Mouse (Mus musculus) Patski (cell line): Measurements from ENCODE around the gene H3f3a. TPM values are rescaled to one million over a fixed set of nuclear protein-coding genes. Genes with fewer than 3 reads are reported as not detected.

Experiments
- ATAC-seq: fragments of 100-300 bp; one replicate; pipeline ENCODE4 v1.8.0; 2021
- CTCF ChIA-PET: fragments of 350-600 bp; sonication (Branson Sonifier 250); formaldehyde crosslinking; loops from one replicate; lab custom pipeline; 2022; ENCODE audit warnings: inconsistent platforms; lab: Charles Lee
- POLR2A ChIA-PET: fragments of 350-600 bp; sonication (Branson Sonifier 250); formaldehyde crosslinking; loops from one replicate; lab custom pipeline; 2022; ENCODE audit warnings: antibody characterized with exemption, inconsistent platforms; lab: Charles Lee
- DNase-seq: peaks from one replicate; pipeline ENCODE4 v3.0.0-alpha.2; 2011; ENCODE audit warnings: low read depth, low spot score
- H3K27me3 ChIP-seq: fragments of 371-371 bp; one replicate; pipeline ENCODE4 v1.5.1; 2021
- CTCF ChIP-seq: fragments of 100-300 bp; IDR thresholded peaks from one replicate; pipeline ENCODE4 v1.5.1; 2021
- in situ Hi-C: fragments of 300-500 bp; cut with MboI; formaldehyde crosslinking; loops from 3 replicates; pipeline ENCODE4 v1.11.1; 2018; ENCODE audit warnings: low pct_unique_long_range_greater_than_20kb, mixed read lengths
- polyA plus RNA-seq: library from polyadenylated mRNA; unstranded; gene quantifications from one replicate; pipeline ENCODE4 v1.2.3, GENCODE M21; 2021

Gene H3f3a
- polyA plus RNA-seq, 1 experiment from 2014 or later = 683 TPM

DNA sequence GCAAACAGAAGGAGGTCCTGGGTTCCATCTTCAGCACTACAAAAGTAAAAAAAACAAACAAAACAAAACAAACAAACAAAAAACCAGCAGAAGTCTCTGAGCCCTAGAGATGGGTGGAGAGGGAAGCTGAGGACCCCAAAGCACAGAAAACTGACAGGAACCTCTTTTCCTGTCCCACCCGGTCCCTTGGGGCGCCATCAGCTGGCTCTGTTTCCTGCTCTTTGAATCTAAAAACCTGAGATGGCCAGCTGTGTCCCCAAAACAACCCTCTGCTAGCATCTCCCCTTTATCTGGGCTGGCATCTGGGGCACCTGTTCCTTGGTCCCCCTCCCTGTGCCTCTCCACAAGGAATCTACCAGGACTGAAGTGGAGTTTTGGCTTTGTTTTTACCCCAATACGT is 11.0 kb upstream of the H3f3a start:
- ChIA-PET CTCF (no interaction called here), POLR2A (no interaction called here)
- in situ Hi-C loops = no loop called here
- DNase-seq (no peak), ATAC-seq (no peak)
- TF ChIP-seq CTCF = no peak
- H3K27me3 ChIP-seq = no peaks in the 10 kb centered on the region

DNA sequence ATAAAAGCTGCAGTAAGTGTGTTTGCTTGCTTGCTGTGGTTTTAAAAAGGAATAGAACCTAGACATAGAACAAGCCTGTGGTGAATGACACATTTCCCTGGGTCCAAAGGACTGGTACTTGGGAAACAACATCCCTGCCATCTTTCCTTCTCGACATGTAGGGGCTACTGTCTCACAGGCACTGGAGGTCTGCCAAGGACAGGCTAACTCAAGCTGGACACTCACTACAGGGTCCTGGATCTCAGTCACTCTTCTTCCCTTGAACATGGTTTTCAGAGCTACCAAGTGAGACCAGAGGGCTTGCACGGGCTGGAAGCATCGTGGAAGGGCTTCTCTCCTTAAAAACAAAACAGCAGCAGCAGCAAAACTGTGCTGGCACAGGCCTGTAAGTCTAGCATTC is 10.0 kb upstream of the H3f3a start:
- POLR2A ChIA-PET = interaction anchor here (1.1 kb wide), 1 partner anchor 75 kb away, joined by 3 read pairs; no protein-coding TSS in a partner anchor
- TF ChIP-seq CTCF = no peak
- no peak for ATAC-seq
- CTCF ChIA-PET = no interaction called here
- no peaks in the 10 kb centered on the region for H3K27me3 ChIP-seq
- DNase-seq = no peak
- in situ Hi-C loops = no loop called here

DNA sequence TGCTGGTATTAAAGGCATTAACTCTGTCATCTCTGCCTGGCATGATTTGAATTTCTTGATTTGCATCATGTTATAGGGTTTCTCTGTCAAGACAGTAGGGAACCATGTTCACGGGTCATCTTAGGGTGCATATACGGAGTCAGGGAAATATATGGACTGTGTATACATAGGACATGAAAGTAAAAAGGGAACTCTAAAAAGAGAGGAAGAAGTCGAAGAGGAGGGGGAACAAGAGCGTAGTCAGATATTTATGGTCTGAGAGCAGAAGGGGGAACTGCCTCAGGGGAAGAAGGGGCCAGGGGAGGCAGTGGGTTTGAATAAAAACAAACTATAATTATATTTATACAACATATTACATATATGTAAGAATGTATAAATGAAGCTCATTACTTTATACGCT is 8.5 kb upstream of the H3f3a start:
- in situ Hi-C loops = no loop called here
- ATAC-seq (no peak), DNase-seq (no peak)
- ChIA-PET POLR2A (no interaction called here), CTCF (interaction anchor here (1.0 kb wide), 1 partner anchor 27 kb away, joined by 3 read pairs; no protein-coding TSS in a partner anchor)
- no peaks in the 10 kb centered on the region for H3K27me3 ChIP-seq
- no peak for TF ChIP-seq CTCF

DNA sequence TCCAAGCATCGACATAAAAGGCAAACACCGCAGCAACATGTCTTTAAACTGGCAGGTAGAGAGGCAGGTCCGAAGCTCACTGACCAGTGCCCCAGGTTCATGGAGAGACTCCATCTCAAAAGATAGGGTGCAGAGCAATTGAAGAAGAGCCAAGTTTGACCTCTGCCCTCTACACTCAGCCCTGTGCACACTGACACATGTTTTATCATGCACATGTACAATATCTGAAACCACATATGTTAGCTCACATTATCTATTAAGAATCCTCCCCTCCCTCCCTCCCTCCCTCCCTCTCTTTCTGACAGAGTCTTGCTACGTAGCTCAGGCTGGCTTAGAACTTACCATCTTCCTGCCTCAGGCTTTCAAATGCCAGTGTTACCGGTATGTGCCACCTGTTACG is 7.4 kb upstream of the H3f3a start:
- DNase-seq (no peak), ATAC-seq (no peak)
- in situ Hi-C loops = no loop called here
- TF ChIP-seq CTCF = no peak
- POLR2A ChIA-PET = no interaction called here
- CTCF ChIA-PET = no interaction called here
- no peaks in the 10 kb centered on the region for H3K27me3 ChIP-seq

DNA sequence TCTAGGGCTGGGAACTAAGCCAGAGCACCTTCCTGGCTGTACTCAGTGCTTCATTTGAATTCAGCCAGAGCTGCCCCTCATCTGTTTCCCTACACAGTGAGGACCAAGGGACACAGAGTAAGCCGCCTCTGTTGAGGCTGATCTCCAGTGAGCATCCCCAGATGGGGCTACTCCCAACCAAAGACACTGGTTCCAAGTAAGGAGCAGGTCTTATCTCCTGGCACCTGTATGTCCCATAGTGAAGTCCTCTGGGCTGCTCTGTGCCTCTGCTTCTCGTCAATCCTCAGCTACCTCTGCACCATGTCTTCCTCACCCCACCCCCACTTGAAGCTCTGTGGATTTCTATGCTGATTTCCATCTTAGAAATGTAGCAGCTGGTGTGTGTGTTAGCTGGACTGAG is 4.3 kb upstream of the H3f3a start:
- in situ Hi-C loops = no loop called here
- POLR2A ChIA-PET = interaction anchor here (0.5 to 0.9 kb wide), 2 partner anchors 21 to 32 kb away, joined by 3 read pairs; no protein-coding TSS in a partner anchor
- no peaks in the 10 kb centered on the region for H3K27me3 ChIP-seq
- no peak for DNase-seq
- TF ChIP-seq CTCF = no peak
- ATAC-seq = no peak
- CTCF ChIA-PET = interaction anchor here (1.0 to 1.5 kb wide), 3 partner anchors 10 to 17 kb away, joined by 3 to 5 read pairs (median 4); no protein-coding TSS in a partner anchor

DNA sequence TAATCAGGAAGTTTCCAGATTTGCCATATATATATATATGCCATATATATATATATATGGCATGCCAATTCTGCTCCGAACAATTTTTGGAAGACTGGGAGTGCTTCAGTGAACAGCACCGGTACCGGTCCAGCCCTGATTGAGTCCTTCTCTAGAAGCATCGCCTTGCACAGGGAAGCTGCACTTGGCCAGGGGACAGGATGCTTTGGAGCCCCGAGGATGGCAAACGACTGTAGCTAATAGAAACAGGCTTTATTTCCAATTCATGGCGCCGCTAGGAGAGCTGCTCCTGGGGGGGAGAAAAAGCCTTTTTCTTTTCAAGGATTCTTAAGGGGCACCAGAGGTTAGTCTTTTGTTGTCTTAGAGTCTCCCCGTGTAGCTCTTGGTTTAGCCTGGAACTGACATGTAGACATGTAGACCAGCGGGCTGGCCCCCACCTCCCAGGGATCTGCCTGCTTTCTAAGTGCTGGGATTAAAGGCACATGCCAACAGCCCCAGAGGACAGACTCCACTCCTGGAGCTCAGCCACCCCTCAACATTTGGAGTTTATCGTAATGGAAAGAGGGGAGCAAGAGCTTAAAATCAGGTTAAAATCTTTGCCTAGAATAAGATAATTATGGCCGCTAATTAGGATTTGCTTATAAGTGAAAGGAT is 1.8 kb upstream of the H3f3a start:
- in situ Hi-C loops = no loop called here
- no peak for DNase-seq
- CTCF ChIA-PET = interaction anchor here (1.4 kb wide), 1 partner anchor 11 kb away, joined by 4 read pairs; no protein-coding TSS in a partner anchor
- POLR2A ChIA-PET = interaction anchor here (0.6 to 4.0 kb wide), 3 partner anchors 11 to 131 kb away, joined by 3 to 20 read pairs (median 3); partner anchors contain the start of gene Sde2
- ATAC-seq = no peak
- TF ChIP-seq CTCF = no peak
- no peaks in the 10 kb centered on the region for H3K27me3 ChIP-seq

DNA sequence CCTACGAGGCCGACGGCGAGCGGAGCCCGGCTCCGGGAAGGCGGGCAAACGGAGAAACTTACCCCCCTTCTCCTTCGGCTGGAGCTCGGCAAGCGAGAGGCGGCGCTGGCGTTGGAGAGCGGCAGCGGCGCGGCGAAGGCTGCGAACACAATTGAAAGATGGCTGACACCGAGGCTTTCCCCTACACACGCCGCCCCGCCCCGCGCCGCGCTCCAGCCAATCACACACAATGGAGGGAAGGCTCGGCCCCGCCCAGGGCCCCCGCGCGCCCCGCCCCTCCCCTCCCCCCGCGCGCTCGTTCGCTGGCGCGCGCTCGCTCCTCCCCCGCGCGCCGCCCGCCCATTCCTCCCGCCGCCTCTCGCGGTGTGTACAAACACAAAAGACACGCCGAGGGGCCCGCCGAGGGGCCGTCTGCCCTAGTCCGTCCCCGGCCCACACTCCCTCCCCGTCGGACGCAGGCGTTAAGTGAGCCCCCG is 296 bp downstream of the H3f3a start:
- in situ Hi-C loops = no loop called here
- TF ChIP-seq CTCF = no peak
- no peak for DNase-seq
- H3K27me3 ChIP-seq = no peaks in the 10 kb centered on the region
- peak; percentile 92 for ATAC-seq
- CTCF ChIA-PET = no interaction called here
- POLR2A ChIA-PET = interaction anchor here (0.6 to 4.0 kb wide), 6 partner anchors 13 to 52 kb away, joined by 3 to 20 read pairs (median 4); partner anchors contain the start of gene Sde2

DNA sequence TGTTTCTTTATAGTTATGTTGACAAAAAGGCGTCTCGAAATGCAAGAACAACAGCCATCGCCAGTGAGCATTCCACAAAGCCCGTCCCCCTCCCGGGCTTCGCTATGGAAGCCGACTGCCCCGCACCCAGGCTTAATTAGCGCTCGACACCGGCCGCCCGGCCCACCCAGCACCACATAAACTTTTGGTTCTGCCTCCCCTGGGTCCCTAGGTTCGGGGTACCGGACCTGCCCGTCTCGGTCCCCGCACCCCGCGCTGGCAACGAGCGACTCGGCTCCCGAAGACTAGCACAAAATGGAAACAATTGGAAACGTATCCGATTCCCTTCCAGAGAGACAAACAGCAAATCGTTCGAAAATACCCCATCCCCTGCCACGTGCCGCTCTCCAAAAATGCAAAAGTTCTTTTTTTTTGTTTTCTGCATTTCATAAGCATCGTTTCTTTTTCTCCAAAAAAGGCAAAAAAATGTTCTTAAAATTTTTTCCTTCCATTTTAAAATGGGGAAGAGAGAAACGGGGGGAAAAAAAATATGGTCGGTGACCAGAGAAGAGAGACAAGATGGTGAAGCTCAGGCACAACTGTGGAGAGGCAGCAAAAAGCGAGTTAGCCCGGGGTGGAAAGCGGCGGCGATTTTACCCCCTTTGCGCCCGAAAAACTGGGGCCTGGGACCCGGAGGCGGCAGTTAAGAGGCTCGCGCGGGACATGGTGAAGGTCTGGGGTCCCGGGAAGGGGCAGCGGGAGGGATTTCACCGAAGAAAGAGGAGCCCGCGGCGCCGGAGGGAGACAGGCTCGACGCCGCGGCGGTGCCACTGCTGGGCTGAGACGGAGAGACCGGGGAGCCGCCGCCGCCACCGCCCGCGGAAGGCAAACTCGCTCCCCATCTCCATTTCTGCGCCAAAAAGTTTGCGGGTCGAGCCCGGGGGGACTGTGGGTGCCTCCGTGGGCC is 1.0 kb downstream of the H3f3a start:
- in situ Hi-C loops = no loop called here
- no peaks in the 10 kb centered on the region for H3K27me3 ChIP-seq
- ATAC-seq (peak; percentile 28), DNase-seq (no peak)
- no peak for TF ChIP-seq CTCF
- ChIA-PET CTCF (interaction anchor here (0.7 to 2.2 kb wide), 3 partner anchors 11 to 105 kb away, joined by 3 to 14 read pairs (median 9); no protein-coding TSS in a partner anchor), POLR2A (interaction anchor here (0.7 to 4.0 kb wide), 5 partner anchors 29 to 170 kb away, joined by 4 to 20 read pairs (median 4); partner anchors contain the start of gene Sde2)

DNA sequence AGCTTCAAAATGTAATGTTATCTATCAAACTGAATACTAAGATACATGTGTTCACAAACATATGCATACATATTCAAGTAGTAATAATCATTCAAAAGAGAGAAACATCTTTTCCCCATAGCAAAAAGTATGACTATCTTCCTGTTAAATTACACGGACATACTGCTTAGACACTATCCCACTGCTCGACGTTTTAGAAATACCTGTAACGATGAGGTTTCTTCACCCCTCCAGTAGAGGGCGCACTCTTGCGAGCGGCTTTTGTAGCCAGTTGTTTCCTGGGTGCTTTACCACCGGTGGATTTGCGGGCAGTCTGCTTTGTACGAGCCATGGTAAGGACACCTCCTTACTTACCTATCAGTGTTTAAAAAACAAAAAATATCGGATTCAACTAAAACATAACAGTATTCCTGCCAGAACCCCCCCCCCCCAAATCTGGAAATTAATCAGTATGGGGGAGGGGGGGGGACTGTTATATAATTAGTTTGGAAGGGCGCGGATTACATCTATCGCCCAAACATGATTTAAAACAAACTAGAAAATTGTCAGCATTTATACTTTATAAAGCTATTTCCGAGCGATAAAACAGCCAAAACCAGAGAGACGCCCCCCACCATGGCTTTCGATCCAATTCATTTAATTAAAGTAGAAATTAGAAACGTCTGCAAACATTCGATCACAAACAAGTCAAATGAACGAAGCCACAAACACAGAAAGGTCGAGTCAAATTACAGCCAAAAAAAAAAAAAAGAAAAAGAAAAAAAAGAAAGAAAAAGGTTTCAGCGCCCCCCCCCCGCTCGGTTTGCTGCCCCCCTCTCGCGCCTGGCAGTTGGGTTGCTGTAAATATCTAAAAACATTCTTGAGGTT is 1.9 kb downstream of the H3f3a start:
- no peak for DNase-seq
- ChIA-PET POLR2A (interaction anchor here (0.6 to 4.0 kb wide), 6 partner anchors 28 to 269 kb away, joined by 3 to 20 read pairs (median 4); partner anchors contain the start of gene Sde2), CTCF (interaction anchor here (0.7 to 2.2 kb wide), 9 partner anchors 10 to 104 kb away, joined by 3 to 14 read pairs (median 6); no protein-coding TSS in a partner anchor)
- no peak for TF ChIP-seq CTCF
- ATAC-seq = no peak
- in situ Hi-C loops = no loop called here
- no peaks in the 10 kb centered on the region for H3K27me3 ChIP-seq
